In the genomic region with DNA sequence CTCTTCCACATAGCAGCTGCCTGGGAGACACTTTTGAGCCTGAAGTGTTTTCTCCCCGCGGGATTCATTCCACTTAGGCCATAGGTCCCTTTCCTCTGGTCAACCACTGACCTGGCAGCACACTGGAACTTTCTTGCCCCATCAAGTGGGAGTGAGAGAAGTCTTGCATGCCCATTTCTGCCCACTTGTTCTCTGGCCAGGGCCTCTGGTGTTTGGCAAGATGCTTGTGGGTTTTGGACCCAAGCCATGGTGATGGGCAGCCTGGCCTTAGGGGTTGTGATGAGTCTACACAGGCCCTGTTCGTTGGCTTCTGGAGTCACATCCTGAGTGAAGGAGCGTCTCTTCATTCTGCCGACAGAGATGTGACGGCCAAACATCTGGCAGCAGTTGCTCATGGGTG, we compare ENCODE assay signal across 27 mouse cellular contexts. TPM values are rescaled to one million over a fixed set of nuclear protein-coding genes. Genes with fewer than 3 reads are reported as not detected.
A peak's percentile ranks its signal among the peaks of the same experiment; 100 is the strongest.
DNase-seq lines count a peak whose midpoint lies in the region; ATAC-seq and TF ChIP-seq lines count a peak whose summit lies in the region.
"Had no signal": no experiment of that assay in that cellular context is flagged by ENCODE, and none has a peak within 500 bp of the region (broad histone marks: within the 10 kb centered on the region; RNA-seq: fewer than 3 reads in every experiment).

No protein-coding gene starts in this region.

- WGBS in hindbrain, embryonic 16.5 days: 80% methylated on average over 6 of the region's 6 CpGs
- WGBS in hindbrain, embryonic 13.5 days: 91% methylated on average over 6 of the region's 6 CpGs
- 85% methylated on average over 6 of the region's 6 CpGs for WGBS in intestine, postnatal 0 days
- 95% methylated on average over 6 of the region's 6 CpGs for WGBS in forebrain, embryonic 15.5 days

- no peak overlapping the region for H3K4me3 ChIP-seq in hindbrain, embryonic 16.5 days (ENCODE audit: low read length)
- H3K4me3 ChIP-seq in hindbrain, embryonic 13.5 days: no peak overlapping the region
- H3K4me3 ChIP-seq in intestine, postnatal 0 days (ENCODE audit: low read depth, low read length): no peak overlapping the region
- H3K4me3 ChIP-seq in forebrain, embryonic 15.5 days: no peak overlapping the region
- H3K4me3 ChIP-seq: embryonic facial prominence, embryonic 15.5 days; heart, embryonic 12.5 days; hindbrain, embryonic 12.5 days; liver, embryonic 13.5 days; neural tube, embryonic 12.5 days had no signal

- H3K4me2 ChIP-seq in hindbrain, embryonic 16.5 days (ENCODE audit: low read length): no peak overlapping the region
- no peak overlapping the region for H3K4me2 ChIP-seq in hindbrain, embryonic 13.5 days
- no peak overlapping the region for H3K4me2 ChIP-seq in intestine, postnatal 0 days (replicated peaks; ENCODE audit: low read depth)
- H3K4me2 ChIP-seq in forebrain, embryonic 15.5 days (replicated peaks): no peak overlapping the region
- H3K4me2 ChIP-seq: embryonic facial prominence, embryonic 15.5 days; heart, embryonic 12.5 days; hindbrain, embryonic 12.5 days; liver, embryonic 13.5 days; midbrain, embryonic 11.5 days; neural tube, embryonic 12.5 days had no signal

- H3K4me1 ChIP-seq in hindbrain, embryonic 16.5 days (ENCODE audit: control insufficient read depth, insufficient read depth, low read depth, low read length): no peaks in the 10 kb centered on the region
- 0 out of 2 replicates have a peak, but pooled peaks cover 4% of the 10 kb centered on the region for H3K4me1 ChIP-seq in hindbrain, embryonic 13.5 days (replicated peaks)
- H3K4me1 ChIP-seq in intestine, postnatal 0 days (replicated peaks; ENCODE audit: control insufficient read depth, insufficient read depth, low read length): no peaks in the 10 kb centered on the region
- no peaks in the 10 kb centered on the region for H3K4me1 ChIP-seq in forebrain, embryonic 15.5 days
- H3K4me1 ChIP-seq: embryonic facial prominence, embryonic 15.5 days; hindbrain, embryonic 12.5 days; liver, embryonic 13.5 days; neural tube, embryonic 12.5 days had no signal

- no peak overlapping the region for H3K27ac ChIP-seq in hindbrain, embryonic 16.5 days (ENCODE audit: low read depth, low read length)
- no peak overlapping the region for H3K27ac ChIP-seq in hindbrain, embryonic 13.5 days
- no peak overlapping the region for H3K27ac ChIP-seq in intestine, postnatal 0 days (ENCODE audit: low read depth, low read length)
- H3K27ac ChIP-seq in forebrain, embryonic 15.5 days (replicated peaks): no peak overlapping the region
- H3K27ac ChIP-seq: embryonic facial prominence, embryonic 15.5 days; hindbrain, embryonic 12.5 days; liver, embryonic 13.5 days; neural tube, embryonic 12.5 days had no signal

- peak; percentile 30 for DNase-seq in ovary, postnatal 36 days (ENCODE audit: low spot score)
- DNase-seq in ovary, adult 18-20 months (ENCODE audit: low spot score): no peak
- DNase-seq in adrenal gland, postnatal 14 days: peak; percentile 68
- DNase-seq: cerebellum, adult 2 months; gastrocnemius, postnatal 10 days; heart, adult 11 months; heart, postnatal 10 days; liver, embryonic 13.5 days; lung, adult 2 months; lung, postnatal 14 days; right cerebral cortex, adult 18-20 months; thymus, adult 18-20 months; thymus, postnatal 4 days had no signal

- no peak for TF ChIP-seq CTCF in intestine, postnatal 0 days (IDR thresholded peaks at IDR 0.05; ENCODE audit: low read depth)

- H3K9me3 ChIP-seq in hindbrain, embryonic 16.5 days (ENCODE audit: control insufficient read depth, low read length): no peaks in the 10 kb centered on the region
- H3K9me3 ChIP-seq in hindbrain, embryonic 13.5 days: no peaks in the 10 kb centered on the region
- H3K9me3 ChIP-seq in intestine, postnatal 0 days (ENCODE audit: control insufficient read depth): no peaks in the 10 kb centered on the region
- H3K9me3 ChIP-seq in forebrain, embryonic 15.5 days: no peaks in the 10 kb centered on the region
- H3K9me3 ChIP-seq: embryonic facial prominence, embryonic 15.5 days; heart, embryonic 12.5 days; hindbrain, embryonic 12.5 days; liver, embryonic 13.5 days; neural tube, embryonic 12.5 days had no signal

- H3K27me3 ChIP-seq in hindbrain, embryonic 16.5 days (replicated peaks; ENCODE audit: control insufficient read depth, insufficient read depth, low read length): no peaks in the 10 kb centered on the region
- no peaks in the 10 kb centered on the region for H3K27me3 ChIP-seq in hindbrain, embryonic 13.5 days
- no peaks in the 10 kb centered on the region for H3K27me3 ChIP-seq in intestine, postnatal 0 days (replicated peaks; ENCODE audit: control insufficient read depth, insufficient read depth, low read length)
- H3K27me3 ChIP-seq in forebrain, embryonic 15.5 days: no peaks in the 10 kb centered on the region
- H3K27me3 ChIP-seq: embryonic facial prominence, embryonic 15.5 days; heart, embryonic 12.5 days; hindbrain, embryonic 12.5 days; liver, embryonic 13.5 days; neural tube, embryonic 12.5 days had no signal

- H3K9ac ChIP-seq in hindbrain, embryonic 16.5 days (ENCODE audit: low read depth, low read length): no peak overlapping the region
- no peak overlapping the region for H3K9ac ChIP-seq in hindbrain, embryonic 13.5 days
- no peak overlapping the region for H3K9ac ChIP-seq in intestine, postnatal 0 days (ENCODE audit: low read depth, low read length)
- no peak overlapping the region for H3K9ac ChIP-seq in forebrain, embryonic 15.5 days (replicated peaks)
- H3K9ac ChIP-seq: embryonic facial prominence, embryonic 15.5 days; heart, embryonic 12.5 days; hindbrain, embryonic 12.5 days; liver, embryonic 13.5 days; neural tube, embryonic 12.5 days had no signal

- 0 out of 2 replicates have a peak, but pooled peaks have one; percentile 41 for ATAC-seq in hindbrain, embryonic 16.5 days
- no peak for ATAC-seq in hindbrain, embryonic 13.5 days (ENCODE audit: low FRiP score)
- ATAC-seq in intestine, postnatal 0 days: no peak
- ATAC-seq in forebrain, embryonic 15.5 days (replicated peaks): no peak
- ATAC-seq: forebrain, embryonic 16.5 days had no signal

- peaks cover 39% of the 10 kb centered on the region for H3K36me3 ChIP-seq in hindbrain, embryonic 16.5 days (ENCODE audit: control insufficient read depth, insufficient read depth, low read length)
- H3K36me3 ChIP-seq in hindbrain, embryonic 13.5 days: peaks cover 87% of the 10 kb centered on the region
- H3K36me3 ChIP-seq in intestine, postnatal 0 days (ENCODE audit: control insufficient read depth, insufficient read depth): peaks cover 22% of the 10 kb centered on the region; the same call in 1 of the 2 replicates
- peaks cover 61% of the 10 kb centered on the region for H3K36me3 ChIP-seq in forebrain, embryonic 15.5 days
- H3K36me3 ChIP-seq: liver, embryonic 13.5 days had no signal

RNA-seq across cellular contexts. Expression of a gene that starts 47.7 kb away (rescaled TPM):
- polyA plus RNA-seq in hindbrain, embryonic 16.5 days (2015; fragmentation: Nextera tagmentation; extraction: Ambion mirVana): 35.4 and 57.3 TPM in 2 replicates
- 43.1 and 46.9 TPM in 2 replicates for polyA plus RNA-seq in hindbrain, embryonic 13.5 days (2015; fragmentation: Nextera tagmentation; extraction: Ambion mirVana)
- total RNA-seq in adrenal gland, postnatal 14 days (2021): 96.0 and 96.5 TPM in 2 replicates
- 18.4 TPM in 2 replicates for polyA plus RNA-seq in intestine, postnatal 0 days (2015; fragmentation: Nextera tagmentation; extraction: Ambion mirVana)
- polyA plus RNA-seq in forebrain, embryonic 15.5 days (2015; fragmentation: Nextera tagmentation; extraction: Ambion mirVana): 39.7 and 41.9 TPM in 2 replicates
- total RNA-seq: common myeloid progenitor, adult 5-6 weeks; megakaryocyte progenitor cell, adult 5-6 weeks; MEL; monocyte, adult 5-6 weeks had no signal
